Mouse (Mus musculus): ENCODE results near the gene Robo2. TPM values are rescaled to one million over a fixed set of nuclear protein-coding genes. Genes with fewer than 3 reads are reported as not detected.
A peak's percentile ranks its signal among the peaks of the same experiment; 100 is the strongest.

The Robo2 gene
- polyA plus RNA-seq, 1 experiment from 2014 or later = 17.7 TPM

- under 1% methylated on average over 16 of the region's 16 CpGs for WGBS
- H3K4me1 ChIP-seq (ENCODE audit: control insufficient read depth, insufficient read depth, low read length) = peaks cover 4% of the 10 kb centered on the region; the same call in 1 of the 2 replicates
- peak overlapping the region; percentile 61; the same call in 1 of the 2 replicates for H3K27ac ChIP-seq (ENCODE audit: low read length)
- no peak for ATAC-seq
- H3K27me3 ChIP-seq (replicated peaks; ENCODE audit: control insufficient read depth, insufficient read depth, low read length) = no peaks in the 10 kb centered on the region
- peak overlapping the region; percentile 85 for H3K4me2 ChIP-seq (ENCODE audit: low read depth, low read length)
- peak overlapping the region; percentile 66 for H3K4me3 ChIP-seq (ENCODE audit: low read length)
- H3K9me3 ChIP-seq (ENCODE audit: control insufficient read depth, low read length) = no peaks in the 10 kb centered on the region
- peak overlapping the region; percentile 63 for H3K9ac ChIP-seq (ENCODE audit: low read depth, low read length)
- no peaks in the 10 kb centered on the region for H3K36me3 ChIP-seq (ENCODE audit: control insufficient read depth, insufficient read depth, low read length)
Measured at GRCm38 (mm10) chr16:74411021-74411420, 604 bp downstream of the Robo2 start.

- no peak for ATAC-seq
- H3K27me3 ChIP-seq (replicated peaks; ENCODE audit: control insufficient read depth, insufficient read depth, low read length) = no peaks in the 10 kb centered on the region
- peak overlapping the region; percentile 66 for H3K4me3 ChIP-seq (ENCODE audit: low read length)
- H3K9ac ChIP-seq (ENCODE audit: low read depth, low read length) = peak overlapping the region; percentile 30; the same call in 1 of the 2 replicates
- peaks cover 4% of the 10 kb centered on the region; the same call in 1 of the 2 replicates for H3K4me1 ChIP-seq (ENCODE audit: control insufficient read depth, insufficient read depth, low read length)
- WGBS = 15% methylated on average over 6 of the region's 6 CpGs
- H3K4me2 ChIP-seq (ENCODE audit: low read depth, low read length) = peak overlapping the region; percentile 85
- no peaks in the 10 kb centered on the region for H3K9me3 ChIP-seq (ENCODE audit: control insufficient read depth, low read length)
- no peaks in the 10 kb centered on the region for H3K36me3 ChIP-seq (ENCODE audit: control insufficient read depth, insufficient read depth, low read length)
- H3K27ac ChIP-seq (ENCODE audit: low read length) = no peak overlapping the region
Measured at GRCm38 (mm10) chr16:74410125-74410524, 1.5 kb downstream of the Robo2 start.

GRCm38 (mm10) chr16:74409548-74409947 is 2.1 kb downstream of the Robo2 start:
- Histone ChIP-seq H3K4me3 (ENCODE audit: low read length) (peak overlapping the region; percentile 41), H3K4me2 (ENCODE audit: low read depth, low read length) (peak overlapping the region; percentile 20), H3K36me3 (ENCODE audit: control insufficient read depth, insufficient read depth, low read length) (no peaks in the 10 kb centered on the region), H3K27ac (ENCODE audit: low read length) (no peak overlapping the region), H3K9ac (ENCODE audit: low read depth, low read length) (no peak overlapping the region), H3K4me1 (ENCODE audit: control insufficient read depth, insufficient read depth, low read length) (peaks cover 4% of the 10 kb centered on the region; the same call in 1 of the 2 replicates), H3K9me3 (ENCODE audit: control insufficient read depth, low read length) (no peaks in the 10 kb centered on the region), H3K27me3 (replicated peaks; ENCODE audit: control insufficient read depth, insufficient read depth, low read length) (no peaks in the 10 kb centered on the region)
- 41% methylated on average over 4 of the region's 4 CpGs for WGBS
- ATAC-seq = no peak

GRCm38 (mm10) chr16:74408566-74408965 is 3.1 kb downstream of the Robo2 start:
- H3K4me3 ChIP-seq (ENCODE audit: low read length) = 0 out of 2 replicates have a peak overlapping the region, but pooled peaks have one; percentile 5
- no peak for ATAC-seq

GRCm38 (mm10) chr16:74397291-74397690 is 14.3 kb downstream of the Robo2 start:
- Histone ChIP-seq H3K4me2 (ENCODE audit: low read depth, low read length) (no peak overlapping the region), H3K9me3 (ENCODE audit: control insufficient read depth, low read length) (no peaks in the 10 kb centered on the region), H3K4me3 (ENCODE audit: low read length) (no peak overlapping the region), H3K27me3 (replicated peaks; ENCODE audit: control insufficient read depth, insufficient read depth, low read length) (no peaks in the 10 kb centered on the region), H3K4me1 (ENCODE audit: control insufficient read depth, insufficient read depth, low read length) (no peaks in the 10 kb centered on the region), H3K36me3 (ENCODE audit: control insufficient read depth, insufficient read depth, low read length) (no peaks in the 10 kb centered on the region), H3K9ac (ENCODE audit: low read depth, low read length) (no peak overlapping the region), H3K27ac (ENCODE audit: low read length) (no peak overlapping the region)
- 90% methylated on average over 2 of the region's 2 CpGs for WGBS
- no peak for ATAC-seq

More at GRCm38 (mm10) chr16:74408566-74408965, 3.1 kb downstream of the Robo2 start:
- H3K4me2 ChIP-seq (ENCODE audit: low read depth, low read length) = peak overlapping the region; percentile 16; the same call in 1 of the 2 replicates
- H3K36me3 ChIP-seq (ENCODE audit: control insufficient read depth, insufficient read depth, low read length) = no peaks in the 10 kb centered on the region
- no peak overlapping the region for H3K9ac ChIP-seq (ENCODE audit: low read depth, low read length)
- no peak overlapping the region for H3K27ac ChIP-seq (ENCODE audit: low read length)
- WGBS = 35% methylated on average over 1 of the region's 1 CpGs
- H3K9me3 ChIP-seq (ENCODE audit: control insufficient read depth, low read length) = no peaks in the 10 kb centered on the region
- H3K27me3 ChIP-seq (replicated peaks; ENCODE audit: control insufficient read depth, insufficient read depth, low read length) = no peaks in the 10 kb centered on the region
- H3K4me1 ChIP-seq (ENCODE audit: control insufficient read depth, insufficient read depth, low read length) = peaks cover 4% of the 10 kb centered on the region; the same call in 1 of the 2 replicates

- no peak overlapping the region for H3K4me2 ChIP-seq (ENCODE audit: low read depth, low read length)
- H3K4me3 ChIP-seq (ENCODE audit: low read length) = no peak overlapping the region
- no peaks in the 10 kb centered on the region for H3K36me3 ChIP-seq (ENCODE audit: control insufficient read depth, insufficient read depth, low read length)
- no peak overlapping the region for H3K27ac ChIP-seq (ENCODE audit: low read length)
- no peaks in the 10 kb centered on the region for H3K9me3 ChIP-seq (ENCODE audit: control insufficient read depth, low read length)
- no peaks in the 10 kb centered on the region for H3K27me3 ChIP-seq (replicated peaks; ENCODE audit: control insufficient read depth, insufficient read depth, low read length)
- 74% methylated on average over 2 of the region's 2 CpGs for WGBS
- no peaks in the 10 kb centered on the region for H3K4me1 ChIP-seq (ENCODE audit: control insufficient read depth, insufficient read depth, low read length)
- H3K9ac ChIP-seq (ENCODE audit: low read depth, low read length) = no peak overlapping the region
- ATAC-seq = no peak
Measured at GRCm38 (mm10) chr16:74395678-74396077, 15.9 kb downstream of the Robo2 start.

- WGBS = 51% methylated on average over 2 of the region's 2 CpGs
- no peaks in the 10 kb centered on the region for H3K36me3 ChIP-seq (ENCODE audit: control insufficient read depth, insufficient read depth, low read length)
- H3K9me3 ChIP-seq (ENCODE audit: control insufficient read depth, low read length) = no peaks in the 10 kb centered on the region
- ATAC-seq = peak; percentile 66; the same call in 1 of the 2 replicates
- no peak overlapping the region for H3K9ac ChIP-seq (ENCODE audit: low read depth, low read length)
- no peak overlapping the region for H3K4me2 ChIP-seq (ENCODE audit: low read depth, low read length)
- no peak overlapping the region for H3K4me3 ChIP-seq (ENCODE audit: low read length)
- no peaks in the 10 kb centered on the region for H3K27me3 ChIP-seq (replicated peaks; ENCODE audit: control insufficient read depth, insufficient read depth, low read length)
- H3K27ac ChIP-seq (ENCODE audit: low read length) = no peak overlapping the region
- H3K4me1 ChIP-seq (ENCODE audit: control insufficient read depth, insufficient read depth, low read length) = no peaks in the 10 kb centered on the region
Measured at GRCm38 (mm10) chr16:74379458-74379857, 32.2 kb downstream of the Robo2 start.

- 80% methylated on average over 12 of the region's 12 CpGs for WGBS
- H3K4me2 ChIP-seq (ENCODE audit: low read depth, low read length) = no peak overlapping the region
- no peak overlapping the region for H3K4me3 ChIP-seq (ENCODE audit: low read length)
- no peaks in the 10 kb centered on the region for H3K4me1 ChIP-seq (ENCODE audit: control insufficient read depth, insufficient read depth, low read length)
- H3K27me3 ChIP-seq (replicated peaks; ENCODE audit: control insufficient read depth, insufficient read depth, low read length) = no peaks in the 10 kb centered on the region
- no peaks in the 10 kb centered on the region for H3K36me3 ChIP-seq (ENCODE audit: control insufficient read depth, insufficient read depth, low read length)
- H3K27ac ChIP-seq (ENCODE audit: low read length) = no peak overlapping the region
- no peak overlapping the region for H3K9ac ChIP-seq (ENCODE audit: low read depth, low read length)
- ATAC-seq = no peak
- no peaks in the 10 kb centered on the region for H3K9me3 ChIP-seq (ENCODE audit: control insufficient read depth, low read length)
Measured at GRCm38 (mm10) chr16:74375342-74375940, 36.2 kb downstream of the Robo2 start.

GRCm38 (mm10) chr16:74374540-74374939 is 37.1 kb downstream of the Robo2 start:
- WGBS = 76% methylated on average over 5 of the region's 5 CpGs

More at GRCm38 (mm10) chr16:74374540-74374939, 37.1 kb downstream of the Robo2 start:
- H3K9ac ChIP-seq (ENCODE audit: low read depth, low read length) = no peak overlapping the region
- H3K27ac ChIP-seq (ENCODE audit: low read length) = no peak overlapping the region
- no peaks in the 10 kb centered on the region for H3K27me3 ChIP-seq (replicated peaks; ENCODE audit: control insufficient read depth, insufficient read depth, low read length)
- H3K4me1 ChIP-seq (ENCODE audit: control insufficient read depth, insufficient read depth, low read length) = no peaks in the 10 kb centered on the region
- H3K4me2 ChIP-seq (ENCODE audit: low read depth, low read length) = no peak overlapping the region
- H3K9me3 ChIP-seq (ENCODE audit: control insufficient read depth, low read length) = no peaks in the 10 kb centered on the region
- ATAC-seq = no peak
- no peaks in the 10 kb centered on the region for H3K36me3 ChIP-seq (ENCODE audit: control insufficient read depth, insufficient read depth, low read length)
- H3K4me3 ChIP-seq (ENCODE audit: low read length) = no peak overlapping the region

All from intestine, embryonic 16.5 days (tissue).